Mouse (Mus musculus): ENCODE measurements around the gene Myo1c.

Myo1c gene

GRCm38 (mm10) chr11:75649155-75649561 is 1.1 kb upstream of the Myo1c start:
- DNase-seq (ENCODE audit: low read depth, low spot score) = no peak

- no peak for DNase-seq (ENCODE audit: low read depth, low spot score)
Measured at GRCm38 (mm10) chr11:75650958-75651425, 688 bp downstream of the Myo1c start.

GRCm38 (mm10) chr11:75651426-75652221 is 1.3 kb downstream of the Myo1c start:
- peak; percentile 80 for DNase-seq (ENCODE audit: low read depth, low spot score)

- DNase-seq (ENCODE audit: low read depth, low spot score) = peak; percentile 58
Measured at GRCm38 (mm10) chr11:75652222-75652941, 2.1 kb downstream of the Myo1c start.

- no peak for DNase-seq (ENCODE audit: low read depth, low spot score)
Measured at GRCm38 (mm10) chr11:75652942-75653684, 2.8 kb downstream of the Myo1c start.

- DNase-seq (ENCODE audit: low read depth, low spot score) = peak; percentile 83
Measured at GRCm38 (mm10) chr11:75653781-75654470, 3.6 kb downstream of the Myo1c start.

GRCm38 (mm10) chr11:75654471-75655390 is 4.4 kb downstream of the Myo1c start:
- DNase-seq (ENCODE audit: low read depth, low spot score) = peak; percentile 62

GRCm38 (mm10) chr11:75655621-75656545 is 5.6 kb downstream of the Myo1c start:
- DNase-seq (ENCODE audit: low read depth, low spot score) = peak; percentile 76

- peak; percentile 49 for DNase-seq (ENCODE audit: low read depth, low spot score)
Measured at GRCm38 (mm10) chr11:75656621-75657590, 6.6 kb downstream of the Myo1c start.

GRCm38 (mm10) chr11:75657841-75658240 is 7.5 kb downstream of the Myo1c start:
- no peak for DNase-seq (ENCODE audit: low read depth, low spot score)

- no peak for DNase-seq (ENCODE audit: low read depth, low spot score)
Measured at GRCm38 (mm10) chr11:75658311-75658710, 8.0 kb downstream of the Myo1c start.

GRCm38 (mm10) chr11:75658996-75659750 is 8.9 kb downstream of the Myo1c start:
- DNase-seq (ENCODE audit: low read depth, low spot score) = no peak

GRCm38 (mm10) chr11:75660081-75660590 is 9.8 kb downstream of the Myo1c start:
- DNase-seq (ENCODE audit: low read depth, low spot score) = no peak

- no peak for DNase-seq (ENCODE audit: low read depth, low spot score)
Measured at GRCm38 (mm10) chr11:75660941-75661800, 10.9 kb downstream of the Myo1c start.

- no peak for DNase-seq (ENCODE audit: low read depth, low spot score)
Measured at GRCm38 (mm10) chr11:75662131-75662530, 11.8 kb downstream of the Myo1c start.

- DNase-seq (ENCODE audit: low read depth, low spot score) = no peak
Measured at GRCm38 (mm10) chr11:75666296-75666695, 16.0 kb downstream of the Myo1c start.

All from CD4-positive, CD25-positive, alpha-beta regulatory T cell, adult 2 months (primary cell).